Mouse (Mus musculus) activated CD4-positive, CD25-positive, alpha-beta regulatory T cell (primary cell): Measurements from ENCODE around the gene Olfr1219. TPM values are rescaled to one million over a fixed set of nuclear protein-coding genes. Genes with fewer than 3 reads are reported as not detected.

Experiments used
- polyA plus RNA-seq, 2 experiments: library from polyadenylated mRNA; unstranded; fragments of 100-300 nt; shearing (Covaris generic); gene quantifications; one replicate each; pipeline ENCODE4 v1.2.1; 2017

The Olfr1219 gene
- not detected for polyA plus RNA-seq

DNA sequence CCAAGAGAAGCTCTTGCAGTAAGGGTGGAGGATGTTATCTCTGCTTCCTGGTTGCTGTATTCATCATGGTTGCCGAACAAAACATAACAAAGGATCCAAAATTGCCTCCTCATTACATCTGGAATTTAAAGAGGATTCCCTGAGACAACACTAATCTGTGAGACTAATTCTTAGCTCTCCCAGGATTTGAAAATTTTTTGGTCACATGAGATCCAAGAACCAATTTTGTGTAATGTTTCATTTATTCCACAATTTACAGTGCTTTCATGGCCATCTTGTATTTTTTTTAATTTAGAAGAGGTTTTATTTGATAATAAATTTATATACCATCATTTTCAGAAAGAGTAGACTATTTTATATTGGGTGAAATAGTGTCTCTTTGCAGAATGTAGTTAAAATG lies at the start of gene Olfr1219:
Gene Olfr1219 (minus strand): TSS at position 101 of the 400 bp plus-strand sequence.

DNA sequence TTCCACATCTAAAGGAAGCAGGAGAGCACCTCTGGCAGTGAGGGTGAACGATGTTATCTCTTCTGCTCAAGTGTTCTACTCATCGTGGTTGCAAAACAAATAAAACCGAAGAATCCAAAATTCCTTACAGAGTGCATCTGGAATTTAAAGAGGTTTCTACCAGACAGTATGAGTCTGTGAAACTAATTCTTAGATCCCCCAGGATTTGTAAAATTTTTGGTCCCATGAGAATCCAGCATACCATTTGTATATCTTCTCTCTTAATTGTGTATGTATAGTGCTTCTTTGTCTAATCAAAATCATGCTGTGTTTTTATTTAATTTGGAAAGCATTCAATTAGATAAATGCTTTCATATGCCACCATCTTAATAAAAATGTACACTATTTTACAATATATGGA lies 49.6 kb upstream of the Olfr1219 start, which contains the start of gene Olfr1222:
Gene Olfr1222 (minus strand): TSS at position 101 of the 400 bp plus-strand sequence.

DNA sequence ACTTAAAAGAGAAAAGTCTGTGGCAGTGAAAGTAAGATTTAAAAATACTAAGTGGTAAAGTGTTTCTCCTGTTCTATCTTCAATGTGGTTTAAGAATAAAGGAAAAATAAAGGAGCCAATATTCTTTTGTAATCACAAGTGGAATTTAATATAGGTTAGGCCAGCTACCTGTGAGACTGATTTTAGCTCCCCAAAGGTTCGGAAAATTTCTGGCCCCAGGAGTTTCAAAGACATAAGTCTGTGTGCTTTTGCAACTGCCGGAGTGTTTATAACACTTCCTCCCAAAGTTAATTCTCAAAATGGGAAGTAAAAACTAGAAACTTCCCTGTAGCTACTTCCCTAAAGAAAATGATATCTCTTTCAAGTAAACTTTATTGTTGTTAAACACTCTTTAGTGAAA lies 33.9 kb upstream of the Olfr1219 start, which contains the start of gene Olfr1221:
Gene Olfr1221 (minus strand): TSS at position 101 of the 400 bp plus-strand sequence.

GRCm38 (mm10) chr2:89106735-89107134 lies 23.4 kb upstream of the Olfr1219 start, which contains the start of gene Olfr1220:
Gene Olfr1220 (minus strand): TSS chr2:89106835.

DNA sequence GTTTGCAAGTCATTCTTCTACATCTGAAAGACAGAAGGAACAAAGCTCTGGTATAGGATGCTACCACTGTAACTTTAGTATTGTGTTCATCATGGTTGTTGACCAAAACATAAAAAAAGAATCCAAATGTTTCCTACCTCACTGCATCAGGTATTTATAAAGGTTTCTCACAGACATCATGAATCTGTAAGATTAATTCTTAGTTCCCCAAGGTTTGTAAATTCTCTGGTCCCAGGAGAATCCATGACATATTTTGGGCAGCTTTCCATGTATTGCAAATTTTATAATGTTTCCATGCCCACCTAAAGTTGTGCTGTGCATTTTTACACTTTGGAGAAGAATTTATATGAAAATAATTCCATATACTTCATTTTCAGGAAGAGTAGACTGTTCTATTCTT lies 22.2 kb downstream of the Olfr1219 start, which contains the start of gene Olfr1218:
Gene Olfr1218 (minus strand): TSS at position 101 of the 400 bp plus-strand sequence.

DNA sequence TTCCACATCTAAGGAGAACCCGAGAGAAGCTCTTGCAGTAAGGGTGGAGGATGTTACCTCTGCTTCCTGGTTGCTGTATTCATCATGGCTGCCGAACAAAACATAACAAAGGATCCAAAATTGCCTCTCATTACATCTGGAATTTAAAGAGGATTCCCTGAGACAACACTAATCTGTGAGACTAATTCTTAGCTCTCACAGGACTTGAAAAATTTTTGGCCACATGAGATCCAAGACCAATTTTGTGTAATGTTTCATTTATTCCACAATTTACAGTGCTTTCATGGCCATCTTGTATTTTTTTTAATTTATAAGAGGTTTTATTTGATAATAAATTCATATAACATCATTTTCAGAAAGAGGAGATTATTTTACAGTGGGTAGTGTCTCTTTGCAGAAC lies 51.3 kb downstream of the Olfr1219 start, which contains the start of gene Olfr1217:
Gene Olfr1217 (minus strand): TSS at position 101 of the 400 bp plus-strand sequence.

Other genes with a start within 250 kb of the Olfr1219 start
- not detected for gene Olfr1204, start 234.2 kb downstream of the Olfr1219 start, polyA plus RNA-seq
- gene Olfr1206, start 220.3 kb downstream of the Olfr1219 start, polyA plus RNA-seq: under 1 TPM in 1 of 2 experiments, not detected in 1; 0.50 TPM
- under 1 TPM in 1 of 2 experiments, not detected in 1; 0.28 TPM for gene Olfr1208, start 181.2 kb downstream of the Olfr1219 start, polyA plus RNA-seq
- under 1 TPM in 1 of 2 experiments, not detected in 1; 0.05 TPM for gene Olfr1209, start 168.4 kb downstream of the Olfr1219 start, polyA plus RNA-seq
- gene Olfr1211, start 145.4 kb downstream of the Olfr1219 start, polyA plus RNA-seq: not detected
- not detected for gene Olfr1212, start 129.5 kb downstream of the Olfr1219 start, polyA plus RNA-seq
- not detected for gene Gm13762, start 103.2 kb downstream of the Olfr1219 start, polyA plus RNA-seq
- not detected for gene Olfr1214, start 90.9 kb downstream of the Olfr1219 start, polyA plus RNA-seq
- under 1 TPM in 1 of 2 experiments, not detected in 1; 0.23 TPM for gene Olfr1215, start 76.5 kb downstream of the Olfr1219 start, polyA plus RNA-seq
- gene Olfr1216, start 65.2 kb downstream of the Olfr1219 start, polyA plus RNA-seq: not detected
- gene Olfr1217, start 51.4 kb downstream of the Olfr1219 start, polyA plus RNA-seq: under 1 TPM in 1 of 2 experiments, not detected in 1; 0.19 TPM
- not detected for gene Olfr1218, start 22.3 kb downstream of the Olfr1219 start, polyA plus RNA-seq
- under 1 TPM in 1 of 2 experiments, not detected in 1; 0.17 TPM for gene Olfr1220, start 23.3 kb upstream of the Olfr1219 start, polyA plus RNA-seq
- not detected for gene Olfr1221, start 33.8 kb upstream of the Olfr1219 start, polyA plus RNA-seq
- gene Olfr1222, start 49.5 kb upstream of the Olfr1219 start, polyA plus RNA-seq: under 1 TPM in 1 of 2 experiments, not detected in 1; 0.07 TPM
- gene Olfr1223, start 68.0 kb upstream of the Olfr1219 start, polyA plus RNA-seq: under 1 TPM; 0.13 to 0.37 TPM
- under 1 TPM in 1 of 2 experiments, not detected in 1; 0.23 TPM for gene Olfr1224-ps1, start 80.6 kb upstream of the Olfr1219 start, polyA plus RNA-seq
- gene Olfr1225, start 91.2 kb upstream of the Olfr1219 start, polyA plus RNA-seq: not detected
- not detected for gene Olfr1226, start 116.5 kb upstream of the Olfr1219 start, polyA plus RNA-seq
- under 1 TPM in 1 of 2 experiments, not detected in 1; 0.32 TPM for gene Olfr1228, start 170.5 kb upstream of the Olfr1219 start, polyA plus RNA-seq
- gene Olfr1229, start 204.5 kb upstream of the Olfr1219 start, polyA plus RNA-seq: not detected
- not detected for gene Olfr1230, start 213.8 kb upstream of the Olfr1219 start, polyA plus RNA-seq
- under 1 TPM in 1 of 2 experiments, not detected in 1; 0.31 TPM for gene Olfr1231, start 223.6 kb upstream of the Olfr1219 start, polyA plus RNA-seq
- gene Olfr1232, start 246.2 kb upstream of the Olfr1219 start, polyA plus RNA-seq: not detected